Mouse (Mus musculus) forebrain, embryonic 14.5 days (tissue): ENCODE data around the gene Cfap73. TPM values are rescaled to one million over a fixed set of nuclear protein-coding genes. Genes with fewer than 3 reads are reported as not detected.
A peak's percentile ranks its signal among the peaks of the same experiment; 100 is the strongest.

Source experiments
- ATAC-seq: fragments of 200-750 bp; cut with Nextera tagmentation; 2 replicates; pipeline ENCODE4 v1.8.0; 2017; ENCODE audit warnings: mild to moderate bottlenecking, moderate library complexity
- DNase-seq: peaks from one replicate; pipeline ENCODE4 v3.0.0-alpha.2; 2015; ENCODE audit warnings: low spot score
- H3K27ac ChIP-seq: fragments of 300-500 bp; sonication (generic); 2 replicates; pipeline ENCODE4 v1.5.1; 2014; ENCODE audit warnings: low read depth, mild to moderate bottlenecking, control low read depth, low read length, moderate library complexity
- H3K27me3 ChIP-seq: fragments of 300-500 bp; sonication (generic); replicated peaks from 2 replicates; pipeline ENCODE4 v1.6.1; 2014; ENCODE audit warnings: low read length, control low read depth, mixed read lengths; ENCODE audit not compliant: control insufficient read depth, insufficient read depth
- H3K36me3 ChIP-seq: fragments of 300-500 bp; sonication (generic); 2 replicates; pipeline ENCODE4 v1.6.1; 2014; ENCODE audit warnings: low read length, control low read depth; ENCODE audit not compliant: control insufficient read depth, insufficient read depth
- H3K4me1 ChIP-seq: fragments of 300-500 bp; sonication (generic); 2 replicates; pipeline ENCODE4 v1.6.1; 2014; ENCODE audit warnings: antibody characterized with exemption, low read length, control low read depth; ENCODE audit not compliant: control insufficient read depth, insufficient read depth
- H3K4me2 ChIP-seq: fragments of 300-500 bp; sonication (generic); 2 replicates; pipeline ENCODE4 v1.6.1; 2014; ENCODE audit warnings: mild to moderate bottlenecking, control low read depth, low read length
- H3K4me3 ChIP-seq: fragments of 300-500 bp; sonication (generic); 2 replicates; pipeline ENCODE4 v1.5.1; 2014; ENCODE audit warnings: low read depth, low read length, control low read depth
- H3K9ac ChIP-seq: fragments of 300-500 bp; sonication (generic); 2 replicates; pipeline ENCODE4 v1.6.1; 2014; ENCODE audit warnings: mild to moderate bottlenecking, low read length, control low read depth, moderate library complexity
- H3K9me3 ChIP-seq: fragments of 300-500 bp; sonication (generic); replicated peaks from 2 replicates; pipeline ENCODE4 v1.6.1; 2016; ENCODE audit warnings: low read length, control low read depth, mixed read lengths; ENCODE audit not compliant: control insufficient read depth
- WGBS: fragments of 180-500 bp; shearing (Covaris S2); extraction: QIAGEN DNeasy Blood & Tissue Kit; methylation state at CpG from one replicate; pipeline ENCODE4 v1.1.7; 2014; 5-methylcytosine and 5-hydroxymethylcytosine counted together
- polyA plus RNA-seq: library from polyadenylated mRNA; unstranded; fragments of >200 nt; fragmentation: Nextera tagmentation; extraction: Ambion mirVana; gene quantifications from 2 replicates; pipeline ENCODE4 v1.2.1, GENCODE M21; 2014

Cfap73 gene
- polyA plus RNA-seq, 1 experiment from 2014 or later = 0.19 TPM

GRCm38 (mm10) chr5:120602210-120602609 is 31.8 kb downstream of the Cfap73 start:
- H3K4me1 ChIP-seq = peaks cover 2% of the 10 kb centered on the region; the same call in 1 of the 2 replicates
- no peak overlapping the region for H3K9ac ChIP-seq
- no peak for DNase-seq
- H3K36me3 ChIP-seq = no peaks in the 10 kb centered on the region
- H3K4me2 ChIP-seq = no peak overlapping the region
- H3K27ac ChIP-seq = no peak overlapping the region
- no peak for ATAC-seq
- H3K27me3 ChIP-seq = no peaks in the 10 kb centered on the region
- H3K4me3 ChIP-seq = no peak overlapping the region
- H3K9me3 ChIP-seq = no peaks in the 10 kb centered on the region
- WGBS = 88% methylated on average over 12 of the region's 12 CpGs

DNA sequence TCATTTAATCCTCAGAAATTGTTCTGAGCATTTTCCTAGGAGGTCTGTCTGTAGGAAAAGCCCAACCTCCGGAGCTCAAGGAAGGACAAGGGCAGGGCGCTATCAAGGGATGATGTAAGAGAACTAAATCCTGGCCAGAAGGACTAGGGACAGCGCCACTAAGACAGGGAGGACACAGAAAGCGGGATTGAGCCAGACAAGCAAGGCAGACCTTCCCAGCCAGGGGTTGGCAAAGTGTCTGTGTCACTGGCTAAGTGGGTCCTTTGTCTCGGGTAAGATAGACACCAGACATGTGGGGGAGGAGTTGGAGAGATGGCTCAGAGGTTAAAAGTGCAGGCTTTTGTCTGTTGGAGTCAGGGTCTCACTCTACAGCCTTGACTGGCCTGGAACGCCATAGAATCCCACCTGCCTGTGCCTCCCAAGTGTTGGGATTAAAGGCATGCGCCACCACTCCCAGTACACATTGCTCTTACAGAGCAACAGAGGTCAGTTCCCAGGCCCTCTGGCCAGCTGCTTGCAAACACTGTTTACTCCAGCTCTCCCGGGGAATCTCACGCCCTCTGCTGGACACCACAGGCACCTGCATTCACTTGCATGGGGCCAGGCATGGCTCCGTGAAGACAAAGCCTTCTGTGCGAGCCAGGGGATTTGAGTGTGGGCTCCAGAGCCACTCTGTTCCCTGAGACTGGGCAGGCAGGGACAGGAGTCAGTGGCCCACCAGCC is 32.9 kb downstream of the Cfap73 start:
- 62% methylated on average over 11 of the region's 11 CpGs for WGBS
- H3K36me3 ChIP-seq = no peaks in the 10 kb centered on the region
- no peak overlapping the region for H3K4me3 ChIP-seq
- no peak overlapping the region for H3K4me2 ChIP-seq
- ATAC-seq = no peak
- H3K9ac ChIP-seq = no peak overlapping the region
- DNase-seq = no peak
- H3K27ac ChIP-seq = no peak overlapping the region
- H3K4me1 ChIP-seq = peaks cover 2% of the 10 kb centered on the region; the same call in 1 of the 2 replicates
- H3K9me3 ChIP-seq = no peaks in the 10 kb centered on the region
- H3K27me3 ChIP-seq = no peaks in the 10 kb centered on the region

GRCm38 (mm10) chr5:120599625-120600024 is 34.4 kb downstream of the Cfap73 start:
- Histone ChIP-seq H3K4me2 (no peak overlapping the region), H3K9ac (no peak overlapping the region), H3K27me3 (no peaks in the 10 kb centered on the region), H3K36me3 (no peaks in the 10 kb centered on the region), H3K27ac (no peak overlapping the region), H3K4me1 (no peaks in the 10 kb centered on the region), H3K4me3 (no peak overlapping the region), H3K9me3 (no peaks in the 10 kb centered on the region)
- ATAC-seq (no peak), DNase-seq (no peak)
- 94% methylated on average over 6 of the region's 6 CpGs for WGBS

DNA sequence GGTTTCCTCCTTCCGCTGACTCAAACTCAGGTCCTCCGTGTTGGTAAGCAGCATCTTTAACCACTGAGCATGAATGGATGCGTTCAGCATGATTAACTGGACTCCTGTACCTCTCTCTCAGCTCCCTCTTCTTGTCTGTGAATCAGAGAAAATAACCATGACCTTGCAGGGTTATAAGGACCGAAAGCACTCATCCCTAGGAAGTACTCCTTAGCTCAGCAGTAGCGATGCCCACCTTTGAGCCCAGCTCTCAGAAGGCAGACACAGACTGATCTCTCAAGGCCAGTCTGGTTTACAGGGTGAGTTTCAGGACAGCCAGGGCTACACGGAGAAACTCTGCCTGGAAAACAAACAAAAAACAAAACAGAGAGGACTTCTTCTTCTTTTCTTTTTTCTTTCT is 39.5 kb downstream of the Cfap73 start:
- WGBS = 89% methylated on average over 6 of the region's 6 CpGs
- H3K9me3 ChIP-seq = no peaks in the 10 kb centered on the region; the same call in 1 of the 2 replicates
- H3K4me3 ChIP-seq = no peak overlapping the region
- no peaks in the 10 kb centered on the region for H3K27me3 ChIP-seq
- no peak overlapping the region for H3K9ac ChIP-seq
- H3K4me1 ChIP-seq = no peaks in the 10 kb centered on the region
- H3K4me2 ChIP-seq = no peak overlapping the region
- no peak for DNase-seq
- H3K27ac ChIP-seq = no peak overlapping the region
- ATAC-seq = no peak
- no peaks in the 10 kb centered on the region for H3K36me3 ChIP-seq

GRCm38 (mm10) chr5:120592141-120592540 is 41.9 kb downstream of the Cfap73 start:
- Histone ChIP-seq H3K36me3 (no peaks in the 10 kb centered on the region), H3K4me3 (no peak overlapping the region), H3K9me3 (no peaks in the 10 kb centered on the region; the same call in 1 of the 2 replicates), H3K27ac (no peak overlapping the region), H3K4me2 (no peak overlapping the region), H3K27me3 (no peaks in the 10 kb centered on the region), H3K9ac (no peak overlapping the region), H3K4me1 (peaks cover 13% of the 10 kb centered on the region)
- 70% methylated on average over 7 of the region's 7 CpGs for WGBS
- DNase-seq (no peak), ATAC-seq (no peak)

DNA sequence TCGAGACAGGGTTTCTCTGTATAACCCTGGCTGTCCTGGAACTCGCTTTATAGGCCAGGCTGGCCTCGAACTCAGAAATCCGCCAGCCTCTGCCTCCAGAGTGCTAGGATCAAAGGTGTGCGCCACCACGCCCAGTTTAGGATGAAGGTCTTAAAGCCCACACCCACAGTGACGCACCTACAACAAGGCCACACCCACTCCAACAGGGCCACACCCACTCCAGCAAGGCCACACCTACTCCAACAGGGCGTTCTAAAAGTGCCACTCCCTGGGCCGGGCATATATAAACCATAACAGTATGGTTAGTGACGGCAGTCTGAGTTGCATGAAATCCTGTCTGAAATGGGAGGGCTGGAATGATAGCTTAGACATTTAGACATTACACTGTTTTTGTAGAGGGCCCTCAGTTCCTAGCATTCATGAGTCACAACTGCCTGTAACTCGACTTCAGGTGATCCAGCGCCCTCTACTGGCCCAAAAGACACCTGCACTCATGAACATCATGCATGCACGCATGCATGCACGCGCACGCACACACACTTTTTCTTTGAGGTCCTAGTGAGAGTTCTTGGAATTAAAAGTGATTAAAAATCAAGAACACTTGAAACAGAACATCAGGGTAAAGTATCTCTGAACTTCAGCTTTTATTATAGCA is 43.6 kb downstream of the Cfap73 start:
- Histone ChIP-seq H3K9me3 (no peaks in the 10 kb centered on the region; the same call in 1 of the 2 replicates), H3K9ac (no peak overlapping the region), H3K4me2 (no peak overlapping the region), H3K27me3 (no peaks in the 10 kb centered on the region), H3K4me1 (peaks cover 18% of the 10 kb centered on the region), H3K4me3 (no peak overlapping the region), H3K27ac (no peak overlapping the region), H3K36me3 (no peaks in the 10 kb centered on the region)
- ATAC-seq (no peak), DNase-seq (no peak)
- 78% methylated on average over 16 of the region's 16 CpGs for WGBS

DNA sequence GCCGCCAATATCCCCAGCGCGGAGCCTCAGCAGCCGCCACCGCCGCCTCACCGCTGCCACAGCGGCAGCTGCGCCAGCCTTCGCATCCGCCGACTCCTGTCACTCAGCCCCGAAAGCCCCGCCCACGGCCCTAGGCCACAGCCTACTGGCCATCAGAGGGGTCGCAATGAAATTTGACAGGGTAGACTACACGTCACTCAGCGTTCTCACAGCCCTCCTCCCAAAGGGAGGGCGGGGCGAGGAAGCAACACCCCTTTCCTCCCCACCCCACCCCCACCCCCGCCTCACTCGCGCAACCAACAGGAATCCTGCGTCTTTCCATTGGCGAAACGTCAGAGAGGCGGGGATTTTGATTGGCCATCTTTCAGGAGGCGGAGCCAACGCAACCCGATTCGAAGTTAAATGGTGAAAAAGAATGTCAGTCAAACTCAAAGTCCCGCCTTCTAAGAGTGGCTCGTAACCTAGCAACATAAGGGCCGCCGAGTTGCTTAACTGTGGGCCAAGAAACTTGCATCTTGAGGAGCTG is 45.4 kb downstream of the Cfap73 start, which contains the start of the genes Tpcn1 and Iqcd:
Tpcn1 (minus strand) TSS at position 105 of the 526 bp plus-strand sequence.
Iqcd (plus strand) TSS at position 448 of the 526 bp plus-strand sequence.
- peaks cover 7% of the 10 kb centered on the region; the same call in 1 of the 2 replicates for H3K36me3 ChIP-seq

DNA sequence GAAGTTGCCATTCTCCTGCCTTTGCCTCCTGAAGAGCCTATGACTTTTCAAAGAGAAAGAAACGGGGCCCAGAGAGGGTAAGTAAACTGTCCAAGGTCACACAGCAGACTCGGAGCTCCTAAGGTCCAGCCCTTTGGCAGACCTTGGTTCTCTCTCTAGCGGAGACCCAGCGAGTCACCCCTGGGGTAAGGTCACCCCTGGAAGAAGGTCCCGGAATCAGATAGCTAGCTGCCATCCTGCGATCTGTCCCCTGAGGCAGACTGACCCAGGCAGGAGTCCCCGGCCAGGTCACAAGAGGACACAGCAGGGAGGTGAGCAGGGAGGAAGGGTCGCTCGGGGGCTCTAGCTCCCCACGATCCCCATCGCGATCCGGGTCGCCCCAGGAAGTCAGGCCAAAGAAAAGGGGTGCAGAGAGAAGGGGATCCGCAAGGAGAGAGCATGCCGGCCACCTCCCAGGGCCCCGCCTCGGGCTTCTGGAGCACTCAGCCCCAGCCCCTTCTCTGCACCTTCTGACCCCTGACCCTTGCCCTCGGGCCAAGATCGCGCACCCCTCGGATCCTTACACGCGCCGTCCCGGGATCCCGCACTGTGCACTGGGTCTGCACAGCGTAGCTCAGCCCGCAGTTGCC is 46.0 kb downstream of the Cfap73 start:
- peaks cover 13% of the 10 kb centered on the region for H3K36me3 ChIP-seq
- DNase-seq = no peak
- H3K4me3 ChIP-seq = peak overlapping the region; percentile 77
- H3K9ac ChIP-seq = peak overlapping the region; percentile 84
- H3K4me2 ChIP-seq = peak overlapping the region; percentile 99
- ATAC-seq = no peak
- H3K4me1 ChIP-seq = peaks cover 18% of the 10 kb centered on the region
- 2% methylated on average over 27 of the region's 29 CpGs for WGBS
- H3K27me3 ChIP-seq = no peaks in the 10 kb centered on the region
- peak overlapping the region; percentile 70; the same call in 1 of the 2 replicates for H3K27ac ChIP-seq
- H3K9me3 ChIP-seq = no peaks in the 10 kb centered on the region; the same call in 1 of the 2 replicates

More for the DNA sequence above, 45.4 kb downstream of the Cfap73 start, which contains the start of the genes Tpcn1 and Iqcd:
- Histone ChIP-seq H3K4me1 (peaks cover 18% of the 10 kb centered on the region), H3K27ac (peak within 1 kb of the TSS; percentile 70; the same call in 1 of the 2 replicates), H3K9me3 (no peaks in the 10 kb centered on the region; the same call in 1 of the 2 replicates), H3K9ac (peak within 1 kb of the TSS; percentile 84), H3K4me2 (peak within 1 kb of the TSS; percentile 99), H3K4me3 (peak within 1 kb of the TSS; percentile 77), H3K27me3 (no peaks in the 10 kb centered on the region)
- under 1% methylated on average over 35 of the region's 35 CpGs for WGBS
- peak; percentile 99 for ATAC-seq
- peak; percentile 100 for DNase-seq
